Mouse (Mus musculus) activated CD4-positive, CD25-positive, alpha-beta regulatory T cell, adult 9 weeks (primary cell): ENCODE data around the gene Olfr726. TPM values are rescaled to one million over a fixed set of nuclear protein-coding genes. Genes with fewer than 3 reads are reported as not detected.

Experiments
- polyA plus RNA-seq: library from polyadenylated mRNA; unstranded; fragments of 100-300 nt; shearing (Covaris generic); gene quantifications from one replicate; pipeline ENCODE4 v1.2.1, GENCODE M21; 2017

The Olfr726 gene
- polyA plus RNA-seq = not detected

GRCm38 (mm10) chr14:50090853-50091252 is at the start of gene Olfr726:
TSS of gene Olfr726 (minus strand) at chr14:50090953.

GRCm38 (mm10) chr14:50122886-50123285 is 32.1 kb upstream of the Olfr726 start, which contains the start of gene Olfr727:
TSS of gene Olfr727 (plus strand) at chr14:50123186.

DNA sequence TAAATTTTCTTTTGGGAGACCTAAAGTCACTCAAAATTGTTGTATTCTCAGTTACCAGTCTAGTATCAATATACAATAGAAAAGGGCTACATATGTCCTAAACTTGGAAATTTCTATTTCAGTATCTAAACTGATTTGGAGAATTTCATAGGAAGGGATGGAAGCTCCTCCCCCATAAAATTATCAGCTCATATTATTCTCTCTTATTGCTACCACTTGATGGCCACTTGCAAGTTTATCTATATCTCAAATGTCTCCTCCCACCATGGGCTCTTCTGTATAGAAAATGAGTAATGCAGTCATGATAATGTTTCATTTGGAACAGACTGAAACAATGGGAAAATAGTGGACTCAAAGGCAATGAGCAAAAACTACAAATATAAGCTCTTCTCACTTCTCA is 50.5 kb downstream of the Olfr726 start, which contains the start of gene Olfr725:
TSS of gene Olfr725 (minus strand) at position 101 of the 400 bp plus-strand sequence.

Other genes starting within 250 kb of the Olfr726 start
- gene Olfr722, start 189.0 kb downstream of the Olfr726 start, polyA plus RNA-seq = not detected
- not detected for gene Olfr723, start 159.2 kb downstream of the Olfr726 start, polyA plus RNA-seq
- not detected for gene Olfr724, start 127.7 kb downstream of the Olfr726 start, polyA plus RNA-seq
- not detected for gene Olfr725, start 50.6 kb downstream of the Olfr726 start, polyA plus RNA-seq
- not detected for gene Olfr727, start 32.2 kb upstream of the Olfr726 start, polyA plus RNA-seq
- not detected for gene Olfr728, start 51.7 kb upstream of the Olfr726 start, polyA plus RNA-seq
- gene Olfr729, start 62.0 kb upstream of the Olfr726 start, polyA plus RNA-seq = not detected
- not detected for gene Olfr730, start 97.2 kb upstream of the Olfr726 start, polyA plus RNA-seq
- gene Olfr731, start 150.9 kb upstream of the Olfr726 start, polyA plus RNA-seq = 0.05 TPM
- gene Olfr732, start 193.3 kb upstream of the Olfr726 start, polyA plus RNA-seq = not detected
- gene Olfr733, start 210.6 kb upstream of the Olfr726 start, polyA plus RNA-seq = not detected
- not detected for gene Olfr734, start 235.8 kb upstream of the Olfr726 start, polyA plus RNA-seq